Mouse (Mus musculus): ENCODE measurements around the gene Mapk11. TPM values are rescaled to one million over a fixed set of nuclear protein-coding genes. Genes with fewer than 3 reads are reported as not detected.

The Mapk11 gene
- polyA plus RNA-seq, 1 experiment from 2014 or later = 7.5 TPM

- Histone ChIP-seq H3K4me3 (replicated peaks; ENCODE audit: low read depth, low read length) (no peak overlapping the region), H3K27me3 (ENCODE audit: insufficient read depth, low read length) (peaks cover 5% of the 10 kb centered on the region; the same call in 1 of the 2 replicates), H3K36me3 (ENCODE audit: insufficient read depth, low read length) (no peaks in the 10 kb centered on the region), H3K9ac (ENCODE audit: low read depth, low read length) (no peak overlapping the region), H3K4me1 (replicated peaks; ENCODE audit: insufficient read depth, low read length) (peaks cover 37% of the 10 kb centered on the region), H3K27ac (no peak overlapping the region), H3K4me2 (ENCODE audit: low read length) (peak overlapping the region; percentile 89), H3K9me3 (replicated peaks; ENCODE audit: low read length) (no peaks in the 10 kb centered on the region)
- WGBS = 80% methylated on average over 24 of the region's 24 CpGs
- TF ChIP-seq CTCF (IDR thresholded peaks at IDR 0.05; ENCODE audit: low read depth) = no peak
- ATAC-seq (replicated peaks; ENCODE audit: low FRiP score, low read depth) (no peak), DNase-seq (ENCODE audit: low spot score) (no peak)
Measured at GRCm38 (mm10) chr15:89145813-89146350, 3.5 kb downstream of the Mapk11 start.

DNA sequence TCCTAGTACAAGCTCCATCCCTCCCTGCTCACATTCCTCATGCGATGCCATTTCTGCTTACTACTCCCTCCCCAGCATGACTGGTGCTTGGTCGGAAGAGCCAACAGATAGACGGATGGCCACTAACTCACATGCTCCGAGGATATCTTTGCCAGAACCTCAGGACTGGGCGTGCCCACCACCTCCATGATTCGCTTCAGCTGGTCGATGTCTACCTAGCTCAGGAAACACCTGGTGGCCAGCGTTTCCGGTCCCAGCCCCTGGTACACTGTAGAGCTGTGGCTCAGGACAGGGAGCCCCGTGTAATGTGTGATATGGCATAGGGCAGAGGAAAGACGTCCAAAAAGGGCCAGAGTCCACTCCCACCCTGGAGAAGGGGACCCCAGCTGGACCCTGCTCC is 4.5 kb downstream of the Mapk11 start:
- Histone ChIP-seq H3K27me3 (ENCODE audit: insufficient read depth, low read length) (peaks cover 12% of the 10 kb centered on the region), H3K36me3 (ENCODE audit: insufficient read depth, low read length) (no peaks in the 10 kb centered on the region)
- ATAC-seq (replicated peaks; ENCODE audit: low FRiP score, low read depth) = no peak

GRCm38 (mm10) chr15:89143134-89143533 is 6.3 kb downstream of the Mapk11 start:
- Histone ChIP-seq H3K4me1 (replicated peaks; ENCODE audit: insufficient read depth, low read length) (peaks cover 32% of the 10 kb centered on the region), H3K9me3 (replicated peaks; ENCODE audit: low read length) (no peaks in the 10 kb centered on the region), H3K36me3 (ENCODE audit: insufficient read depth, low read length) (no peaks in the 10 kb centered on the region), H3K4me2 (ENCODE audit: low read length) (no peak overlapping the region), H3K27ac (no peak overlapping the region), H3K9ac (ENCODE audit: low read depth, low read length) (no peak overlapping the region), H3K4me3 (replicated peaks; ENCODE audit: low read depth, low read length) (no peak overlapping the region), H3K27me3 (ENCODE audit: insufficient read depth, low read length) (peaks cover 7% of the 10 kb centered on the region)
- no peak for TF ChIP-seq CTCF (IDR thresholded peaks at IDR 0.05; ENCODE audit: low read depth)
- WGBS = 68% methylated on average over 2 of the region's 2 CpGs
- no peak for ATAC-seq (replicated peaks; ENCODE audit: low FRiP score, low read depth)
- DNase-seq (ENCODE audit: low spot score) = no peak

More for the DNA sequence above, 4.5 kb downstream of the Mapk11 start:
- TF ChIP-seq CTCF (IDR thresholded peaks at IDR 0.05; ENCODE audit: low read depth) = no peak
- no peak for DNase-seq (ENCODE audit: low spot score)
- Histone ChIP-seq H3K27ac (no peak overlapping the region), H3K9me3 (replicated peaks; ENCODE audit: low read length) (no peaks in the 10 kb centered on the region), H3K4me3 (replicated peaks; ENCODE audit: low read depth, low read length) (no peak overlapping the region), H3K4me2 (ENCODE audit: low read length) (no peak overlapping the region), H3K9ac (ENCODE audit: low read depth, low read length) (no peak overlapping the region), H3K4me1 (replicated peaks; ENCODE audit: insufficient read depth, low read length) (peaks cover 41% of the 10 kb centered on the region)
- WGBS = 79% methylated on average over 11 of the region's 11 CpGs

DNA sequence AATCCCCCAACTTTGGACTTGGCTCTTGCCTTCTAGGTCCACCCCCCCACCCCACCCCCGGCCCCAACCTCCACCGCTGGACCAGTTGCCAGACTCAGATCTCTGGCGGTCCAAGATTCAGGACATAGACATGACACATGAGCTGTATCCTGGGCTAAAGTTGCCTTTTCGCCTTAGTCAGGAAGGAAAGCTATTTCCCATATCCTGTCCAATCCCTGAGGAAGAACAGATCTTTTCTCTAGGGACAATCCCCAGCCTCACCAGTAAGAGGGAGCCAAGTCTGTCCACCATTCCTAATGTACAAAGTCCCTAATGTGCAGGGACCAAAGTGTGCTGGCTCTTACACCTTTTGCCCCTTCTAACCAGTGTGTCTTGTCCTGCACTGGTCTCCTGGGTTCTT is 7.5 kb downstream of the Mapk11 start:
- H3K4me1 ChIP-seq (replicated peaks; ENCODE audit: insufficient read depth, low read length) = peaks cover 26% of the 10 kb centered on the region
- no peak overlapping the region for H3K9ac ChIP-seq (ENCODE audit: low read depth, low read length)
- H3K4me3 ChIP-seq (replicated peaks; ENCODE audit: low read depth, low read length) = no peak overlapping the region
- H3K27ac ChIP-seq = 0 out of 2 replicates have a peak overlapping the region, but pooled peaks have one; percentile 8
- no peaks in the 10 kb centered on the region for H3K9me3 ChIP-seq (replicated peaks; ENCODE audit: low read length)
- H3K4me2 ChIP-seq (ENCODE audit: low read length) = no peak overlapping the region
- TF ChIP-seq CTCF (IDR thresholded peaks at IDR 0.05; ENCODE audit: low read depth) = no peak
- H3K36me3 ChIP-seq (ENCODE audit: insufficient read depth, low read length) = no peaks in the 10 kb centered on the region
- ATAC-seq (replicated peaks; ENCODE audit: low FRiP score, low read depth) = no peak
- H3K27me3 ChIP-seq (ENCODE audit: insufficient read depth, low read length) = peaks cover 7% of the 10 kb centered on the region; the same call in 1 of the 2 replicates
- no peak for DNase-seq (ENCODE audit: low spot score)
- 30% methylated on average over 4 of the region's 4 CpGs for WGBS

GRCm38 (mm10) chr15:89141443-89141842 is 8.0 kb downstream of the Mapk11 start:
- H3K27me3 ChIP-seq (ENCODE audit: insufficient read depth, low read length) = peaks cover 7% of the 10 kb centered on the region; the same call in 1 of the 2 replicates
- peaks cover 21% of the 10 kb centered on the region for H3K4me1 ChIP-seq (replicated peaks; ENCODE audit: insufficient read depth, low read length)
- H3K4me2 ChIP-seq (ENCODE audit: low read length) = no peak overlapping the region
- no peaks in the 10 kb centered on the region for H3K9me3 ChIP-seq (replicated peaks; ENCODE audit: low read length)
- no peak overlapping the region for H3K27ac ChIP-seq
- DNase-seq (ENCODE audit: low spot score) (no peak), ATAC-seq (replicated peaks; ENCODE audit: low FRiP score, low read depth) (no peak)
- H3K4me3 ChIP-seq (replicated peaks; ENCODE audit: low read depth, low read length) = no peak overlapping the region
- WGBS = 15% methylated on average over 5 of the region's 5 CpGs
- TF ChIP-seq CTCF (IDR thresholded peaks at IDR 0.05; ENCODE audit: low read depth) = no peak
- no peaks in the 10 kb centered on the region for H3K36me3 ChIP-seq (ENCODE audit: insufficient read depth, low read length)
- H3K9ac ChIP-seq (ENCODE audit: low read depth, low read length) = no peak overlapping the region

DNA sequence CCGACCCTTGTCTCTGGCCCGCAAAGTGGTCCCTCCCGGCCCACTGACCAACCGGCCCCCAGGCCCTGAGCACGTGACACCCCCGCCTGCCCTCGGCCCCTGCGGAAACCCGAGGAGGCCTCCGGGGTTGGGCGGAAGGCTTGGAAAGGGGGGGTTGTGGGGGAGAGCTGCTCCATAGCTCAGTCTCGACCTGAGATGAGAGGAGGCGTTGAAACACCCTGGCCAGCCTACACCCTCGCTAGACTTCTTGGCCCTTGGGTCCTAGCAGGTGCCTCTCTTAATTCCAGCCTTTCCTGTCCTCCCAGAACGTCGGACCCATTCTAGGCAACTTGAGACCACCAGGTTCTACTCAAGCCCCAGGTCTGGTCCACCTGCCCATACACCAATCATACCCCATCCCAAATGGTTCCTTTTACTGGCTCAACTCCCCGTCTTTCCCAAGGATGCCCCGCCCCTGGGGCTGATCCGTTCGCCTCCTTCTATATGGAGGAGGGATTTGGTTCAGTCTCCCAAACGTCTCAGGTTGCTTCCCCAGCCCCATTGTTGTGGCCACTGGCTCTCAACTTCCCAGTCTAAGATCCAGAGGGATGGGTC is 8.7 kb downstream of the Mapk11 start, which contains the start of gene Mapk12:
TSS of gene Mapk12 (minus strand) at position 45 of the 594 bp plus-strand sequence.
- H3K9ac ChIP-seq (ENCODE audit: low read depth, low read length) = peak within 1 kb of the TSS; percentile 67
- H3K4me2 ChIP-seq (ENCODE audit: low read length) = peak within 1 kb of the TSS; percentile 81
- H3K4me3 ChIP-seq (replicated peaks; ENCODE audit: low read depth, low read length) = peak within 1 kb of the TSS; percentile 54
- H3K4me1 ChIP-seq (replicated peaks; ENCODE audit: insufficient read depth, low read length) = peaks cover 19% of the 10 kb centered on the region
- peak within 1 kb of the TSS; percentile 42; the same call in 1 of the 2 replicates for H3K27ac ChIP-seq
- ATAC-seq (replicated peaks; ENCODE audit: low FRiP score, low read depth) = peak; percentile 55
- peak; percentile 53 for DNase-seq (ENCODE audit: low spot score)
- TF ChIP-seq CTCF (IDR thresholded peaks at IDR 0.05; ENCODE audit: low read depth) = no peak
- peaks cover 7% of the 10 kb centered on the region; the same call in 1 of the 2 replicates for H3K27me3 ChIP-seq (ENCODE audit: insufficient read depth, low read length)
- no peaks in the 10 kb centered on the region for H3K9me3 ChIP-seq (replicated peaks; ENCODE audit: low read length)
- no peaks in the 10 kb centered on the region for H3K36me3 ChIP-seq (ENCODE audit: insufficient read depth, low read length)
- WGBS = under 1% methylated on average over 21 of the region's 21 CpGs

Measured in kidney, postnatal 0 days (tissue).